Comparison of ENCODE assay signal across 8 mouse cellular contexts in genomic region chr4:47521884-47522605, GRCm38 (mm10). TPM values are rescaled to one million over a fixed set of nuclear protein-coding genes. Genes with fewer than 3 reads are reported as not detected.
A peak's percentile ranks its signal among the peaks of the same experiment; 100 is the strongest.
DNase-seq lines count a peak whose midpoint lies in the region; ATAC-seq lines count a peak whose summit lies in the region.

No protein-coding gene starts in this region.

- no peak for DNase-seq in heart, postnatal 25 days (ENCODE audit: low spot score)
- peak; percentile 4 to 6 for DNase-seq in B cell, adult 2 months
- DNase-seq in left cerebral cortex, postnatal 25 days (ENCODE audit: low spot score in 2 of 2), result peak; percentile 36 to 76

- no peaks in the 10 kb centered on the region for H3K9me3 ChIP-seq in heart, embryonic 15.5 days (replicated peaks)
- peaks cover 3% of the 10 kb centered on the region; the same call in 1 of the 2 replicates for H3K9me3 ChIP-seq in heart, embryonic 16.5 days (replicated peaks; ENCODE audit: control insufficient read depth, low read length)

- intact Hi-C loops in heart, postnatal 25 days (cut with DNase I), result loop anchor here (5.0 to 10.0 kb wide), 2 partner anchors 673 to 860 kb away; no protein-coding TSS in a partner anchor
- intact Hi-C loops in left cerebral cortex, postnatal 25 days (cut with DNase I), result loop anchor here (10.0 kb wide), 1 partner anchor 303 kb away; no protein-coding TSS in a partner anchor

- H3K36me3 ChIP-seq in heart, embryonic 15.5 days, result no peaks in the 10 kb centered on the region
- H3K36me3 ChIP-seq in heart, embryonic 16.5 days (ENCODE audit: control insufficient read depth, insufficient read depth), result no peaks in the 10 kb centered on the region

- no peak overlapping the region for H3K4me2 ChIP-seq in heart, embryonic 15.5 days
- H3K4me2 ChIP-seq in heart, embryonic 16.5 days (ENCODE audit: low read depth, low read length), result no peak overlapping the region

- no peaks in the 10 kb centered on the region for H3K27me3 ChIP-seq in heart, embryonic 15.5 days
- H3K27me3 ChIP-seq in heart, embryonic 16.5 days (ENCODE audit: control insufficient read depth, insufficient read depth, low read length), result no peaks in the 10 kb centered on the region

- no peak overlapping the region for H3K4me3 ChIP-seq in heart, embryonic 15.5 days
- no peak overlapping the region for H3K4me3 ChIP-seq in heart, embryonic 16.5 days (ENCODE audit: low read length)

- 0 out of 2 replicates have a peak, but pooled peaks have one; percentile 60 for ATAC-seq in heart, embryonic 15.5 days (replicated peaks; ENCODE audit: insufficient number of reproducible peaks, insufficient read depth, low FRiP score, low read depth)
- ATAC-seq in cerebellum, adult (ENCODE audit: insufficient number of reproducible peaks, low FRiP score, low TSS enrichment), result 0 out of 2 replicates have a peak, but pooled peaks have one; percentile 42
- 0 out of 2 replicates have a peak, but pooled peaks have one; percentile 52 for ATAC-seq in heart, embryonic 16.5 days (replicated peaks; ENCODE audit: extremely low read depth, insufficient read depth, low FRiP score)
- no peak for ATAC-seq in erythroblast, adult 5-6 weeks (replicated peaks; ENCODE audit: low FRiP score, poor library complexity, severe bottlenecking)
- ATAC-seq in activated CD4-positive, CD25-positive, alpha-beta regulatory T cell, adult 4 months, result no peak

- no peak overlapping the region for H3K9ac ChIP-seq in heart, embryonic 15.5 days
- no peak overlapping the region for H3K9ac ChIP-seq in heart, embryonic 16.5 days (ENCODE audit: low read length)

- WGBS in heart, embryonic 15.5 days, result 49% methylated on average over 6 of the region's 6 CpGs
- 47% methylated on average over 6 of the region's 6 CpGs for WGBS in heart, embryonic 16.5 days

- no peak overlapping the region for H3K27ac ChIP-seq in heart, embryonic 15.5 days
- H3K27ac ChIP-seq in heart, embryonic 16.5 days (ENCODE audit: low read length), result no peak overlapping the region

- no peaks in the 10 kb centered on the region; the same call in 1 of the 2 replicates for H3K4me1 ChIP-seq in heart, embryonic 15.5 days (replicated peaks)
- H3K4me1 ChIP-seq in heart, embryonic 16.5 days (ENCODE audit: control insufficient read depth, insufficient read depth, low read length), result no peaks in the 10 kb centered on the region

RNA-seq across cellular contexts. Expression of gene Sec61b, which starts 47.6 kb away (rescaled TPM):
- polyA plus RNA-seq in heart, embryonic 15.5 days (2015; fragmentation: Nextera tagmentation; extraction: Ambion mirVana), result 142 and 171 TPM in 2 replicates
- 10 to 100 TPM; 22.8 to 24.3 TPM for total RNA-seq in heart, postnatal 25 days (2021)
- polyA plus RNA-seq in heart, embryonic 16.5 days (2015; fragmentation: Nextera tagmentation; extraction: Ambion mirVana), result 141 and 146 TPM in 2 replicates
- 10 to 100 TPM; 48.8 to 50.0 TPM for total RNA-seq in left cerebral cortex, postnatal 25 days (2021)
- 111 and 116 TPM in 2 replicates for total RNA-seq in erythroblast, adult 5-6 weeks (2015; ENCODE audit: low replicate concordance)
- 25.0 and 34.6 TPM in 2 replicates for total RNA-seq in erythroblast, adult 5-6 weeks (2017; ENCODE audit: low replicate concordance)
- 100 to 1,000 TPM; 366 to 372 TPM for polyA plus RNA-seq in activated CD4-positive, CD25-positive, alpha-beta regulatory T cell, adult 4 months (2017; shearing (Covaris generic))

RNA-seq across cellular contexts. Expression of gene Alg2, which starts 47.9 kb away (rescaled TPM):
- 22.2 and 31.3 TPM in 2 replicates for polyA plus RNA-seq in heart, embryonic 15.5 days (2015; fragmentation: Nextera tagmentation; extraction: Ambion mirVana)
- 1 to 10 TPM; 6.2 to 7.5 TPM for total RNA-seq in heart, postnatal 25 days (2021)
- 24.2 and 28.5 TPM in 2 replicates for polyA plus RNA-seq in heart, embryonic 16.5 days (2015; fragmentation: Nextera tagmentation; extraction: Ambion mirVana)
- 100 to 1,000 TPM; 124 to 126 TPM for total RNA-seq in left cerebral cortex, postnatal 25 days (2021)
- 3.8 and 11.1 TPM in 2 replicates for total RNA-seq in erythroblast, adult 5-6 weeks (2015; ENCODE audit: low replicate concordance)
- 2.2 and 14.1 TPM in 2 replicates for total RNA-seq in erythroblast, adult 5-6 weeks (2017; ENCODE audit: low replicate concordance)
- polyA plus RNA-seq in activated CD4-positive, CD25-positive, alpha-beta regulatory T cell, adult 4 months (2017; shearing (Covaris generic)), result 1 to 10 TPM; 6.4 to 9.8 TPM

Comparison
In these comparisons a context has a peak if more than half of its experiments do, and no peak if none do; other contexts are left out.
1. ATAC-seq: peak in heart, embryonic 15.5 days (single experiment), cerebellum, adult (single experiment) and heart, embryonic 16.5 days (single experiment); none in erythroblast, adult 5-6 weeks (single experiment) and activated CD4-positive, CD25-positive, alpha-beta regulatory T cell, adult 4 months (single experiment).
2. RNA of gene Alg2, which starts 47.9 kb away (total RNA-seq): 124 to 126 TPM in left cerebral cortex, postnatal 25 days; 2.2 to 14.1 TPM in erythroblast, adult 5-6 weeks and 6.2 to 7.5 TPM in heart, postnatal 25 days; every median in the first group is over 4 times any median in the second.